Comparison of ENCODE assay signal across 20 mouse cellular contexts in the genomic region with DNA sequence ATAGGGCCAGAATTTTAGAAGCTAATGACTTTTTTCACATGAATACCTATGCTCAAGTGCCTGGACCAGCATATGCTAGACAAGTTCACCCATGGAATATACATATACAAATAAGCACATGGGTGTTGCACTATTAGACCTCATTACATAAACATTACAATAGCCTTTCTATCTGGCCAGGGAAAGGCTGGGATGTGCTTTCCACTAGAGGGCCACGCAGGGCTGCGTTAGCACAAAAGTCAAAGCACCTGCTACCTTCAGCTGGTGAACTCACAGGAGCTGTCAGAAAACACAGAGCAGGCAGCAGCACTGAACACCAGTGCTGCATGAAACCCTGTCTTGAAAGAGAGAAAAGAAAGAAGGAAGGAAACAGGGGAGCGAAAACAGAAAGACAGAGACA. TPM values are rescaled to one million over a fixed set of nuclear protein-coding genes. Genes with fewer than 3 reads are reported as not detected.
"Had no signal": no experiment of that assay in that cellular context is flagged by ENCODE, and none has a peak within 500 bp of the region (broad histone marks: within the 10 kb centered on the region; RNA-seq: fewer than 3 reads in every experiment).

No protein-coding gene starts in this region.

RNA-seq across cellular contexts. Expression of gene Gm49630, which starts 6.1 kb away (rescaled TPM):
- total RNA-seq: megakaryocyte, adult 5-6 weeks; megakaryocyte-erythroid progenitor cell, adult 5-6 weeks; monocyte, adult 5-6 weeks; neutrophil, adult 5-6 weeks had no signal
- polyA plus RNA-seq: liver, embryonic 14.5 days; liver, embryonic 16.5 days; lung, adult 2 months; lung, embryonic 15.5 days; lung, postnatal 0 days; macrophage; midbrain, embryonic 10.5 days; midbrain, embryonic 12.5 days; midbrain, embryonic 14.5 days; neural tube, embryonic 12.5 days; neural tube, embryonic 14.5 days; spleen, adult 2 months; stomach, embryonic 15.5 days; stomach, postnatal 0 days; thymus, adult 2 months; urinary bladder, adult 2 months had no signal

RNA-seq across cellular contexts. Expression of gene Unc93a2, which starts 7.4 kb away (rescaled TPM):
- total RNA-seq: megakaryocyte, adult 5-6 weeks; megakaryocyte-erythroid progenitor cell, adult 5-6 weeks; monocyte, adult 5-6 weeks; neutrophil, adult 5-6 weeks had no signal
- polyA plus RNA-seq: lung, embryonic 15.5 days; lung, postnatal 0 days; macrophage; midbrain, embryonic 10.5 days; midbrain, embryonic 12.5 days; midbrain, embryonic 14.5 days; neural tube, embryonic 12.5 days; neural tube, embryonic 14.5 days; spleen, adult 2 months; stomach, embryonic 15.5 days had no signal

RNA-seq across cellular contexts. Expression of gene Ttll2, which starts 25.4 kb away (rescaled TPM):
- total RNA-seq: megakaryocyte, adult 5-6 weeks; megakaryocyte-erythroid progenitor cell, adult 5-6 weeks; monocyte, adult 5-6 weeks; neutrophil, adult 5-6 weeks had no signal
- polyA plus RNA-seq: lung, embryonic 15.5 days; lung, postnatal 0 days; macrophage; midbrain, embryonic 10.5 days; midbrain, embryonic 12.5 days; midbrain, embryonic 14.5 days; neural tube, embryonic 12.5 days; neural tube, embryonic 14.5 days; spleen, adult 2 months; stomach, embryonic 15.5 days; thymus, adult 2 months; urinary bladder, adult 2 months had no signal

RNA-seq across cellular contexts. Expression of gene Tcp10a, which starts 53.5 kb away (rescaled TPM):
- total RNA-seq: megakaryocyte, adult 5-6 weeks; megakaryocyte-erythroid progenitor cell, adult 5-6 weeks; neutrophil, adult 5-6 weeks had no signal
- polyA plus RNA-seq: liver, embryonic 14.5 days; liver, embryonic 16.5 days; lung, adult 2 months; lung, postnatal 0 days; macrophage; midbrain, embryonic 10.5 days; midbrain, embryonic 12.5 days; midbrain, embryonic 14.5 days; neural tube, embryonic 12.5 days; neural tube, embryonic 14.5 days; spleen, adult 2 months; stomach, embryonic 15.5 days; stomach, postnatal 0 days; thymus, adult 2 months; urinary bladder, adult 2 months had no signal
